Mouse (Mus musculus) forebrain, embryonic 11.5 days (tissue): ENCODE measurements around the gene Shroom1. TPM values are rescaled to one million over a fixed set of nuclear protein-coding genes. Genes with fewer than 3 reads are reported as not detected.

Source experiments
- ATAC-seq: fragments of 200-750 bp; cut with Nextera tagmentation; replicated peaks from 2 replicates; pipeline ENCODE4 v1.8.0; 2017; ENCODE audit warnings: moderate TSS enrichment; ENCODE audit not compliant: low FRiP score
- DNase-seq: peaks from one replicate; pipeline ENCODE4 v3.0.0-alpha.2; 2017; ENCODE audit warnings: low spot score
- H3K27ac ChIP-seq: fragments of 300-500 bp; sonication (generic); 2 replicates; pipeline ENCODE4 v1.5.1; 2014; ENCODE audit warnings: low read depth, low read length
- H3K27me3 ChIP-seq: fragments of 300-500 bp; sonication (generic); 2 replicates; pipeline ENCODE4 v1.6.1; 2014; ENCODE audit warnings: mild to moderate bottlenecking, low read length, mixed read lengths; ENCODE audit not compliant: control insufficient read depth, insufficient read depth
- H3K36me3 ChIP-seq: fragments of 300-500 bp; sonication (generic); 2 replicates; pipeline ENCODE4 v1.6.1; 2014; ENCODE audit warnings: mild to moderate bottlenecking, low read length, moderate library complexity, mixed read lengths; ENCODE audit not compliant: control insufficient read depth, insufficient read depth
- H3K4me1 ChIP-seq: fragments of 300-500 bp; sonication (generic); replicated peaks from 2 replicates; pipeline ENCODE4 v1.6.1; 2014; ENCODE audit warnings: low read length, mixed read lengths; ENCODE audit not compliant: control insufficient read depth, insufficient read depth
- H3K4me2 ChIP-seq: fragments of 300-500 bp; sonication (generic); 2 replicates; pipeline ENCODE4 v1.6.1; 2014; ENCODE audit warnings: low read depth, mild to moderate bottlenecking, low read length, moderate library complexity, mixed read lengths; ENCODE audit not compliant: severe bottlenecking
- H3K4me3 ChIP-seq: fragments of 300-500 bp; sonication (generic); 2 replicates; pipeline ENCODE4 v1.5.1; 2014; ENCODE audit warnings: low read depth, low read length
- H3K9ac ChIP-seq: fragments of 300-500 bp; sonication (generic); 2 replicates; pipeline ENCODE4 v1.6.1; 2014; ENCODE audit warnings: low read length
- H3K9me3 ChIP-seq: fragments of 300-500 bp; sonication (generic); 2 replicates; pipeline ENCODE4 v1.6.1; 2016; ENCODE audit warnings: low read length, mixed read lengths; ENCODE audit not compliant: control insufficient read depth
- WGBS: fragments of 180-500 bp; shearing (Covaris S2); extraction: QIAGEN DNeasy Blood & Tissue Kit; methylation state at CpG from one replicate; pipeline ENCODE4 v1.1.7; 2014; 5-methylcytosine and 5-hydroxymethylcytosine counted together
- polyA plus RNA-seq: library from polyadenylated mRNA; unstranded; fragments of >200 nt; fragmentation: Nextera tagmentation; extraction: Ambion mirVana; gene quantifications from 2 replicates; pipeline ENCODE4 v1.2.1, GENCODE M21; 2014

Shroom1 gene
- polyA plus RNA-seq = 1.1 and 1.8 TPM in 2 replicates

DNA sequence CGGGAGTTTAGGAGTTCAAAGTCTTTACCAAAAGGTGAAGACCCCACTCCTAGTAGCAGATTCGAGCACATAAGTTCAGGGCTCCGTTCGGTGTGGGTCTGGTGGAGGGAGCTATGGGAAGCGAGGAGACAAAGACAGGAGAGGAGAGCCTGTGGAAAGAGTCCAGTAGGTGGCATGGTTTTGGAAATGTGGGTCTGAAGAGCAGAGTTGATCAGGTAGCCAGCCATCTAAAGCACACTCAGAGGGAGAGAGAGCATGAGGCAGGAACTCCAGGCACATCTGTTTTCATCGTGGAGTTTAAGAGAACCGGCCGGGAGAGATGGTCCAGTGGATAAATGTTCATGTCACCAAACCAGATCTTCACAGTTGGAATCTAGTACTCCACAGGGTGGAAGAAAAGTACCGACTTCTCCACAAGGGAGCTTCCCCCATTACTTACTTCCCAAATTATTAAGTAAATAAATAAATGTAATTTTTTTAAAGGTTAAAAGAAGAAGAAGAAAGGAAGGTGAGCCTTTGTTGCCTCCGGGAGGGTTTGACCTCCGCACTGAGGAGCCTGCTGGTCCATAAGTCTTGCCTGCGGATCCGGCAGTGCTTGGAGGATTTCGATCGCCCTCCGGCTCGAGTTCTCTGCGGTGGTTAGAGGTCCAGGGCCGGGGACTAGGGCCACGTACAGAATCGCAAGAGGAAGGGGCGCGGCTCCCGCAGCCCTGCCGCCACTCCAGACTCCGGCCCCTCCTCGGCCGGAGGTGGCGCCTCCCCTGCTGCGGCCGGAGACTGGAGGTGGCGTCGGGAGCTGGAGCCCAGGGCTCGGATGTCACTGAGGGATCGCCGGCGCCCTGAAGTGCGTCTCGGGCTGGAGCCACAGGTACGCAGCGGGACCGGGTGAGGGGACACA is at the start of gene Shroom1, which contains the start of gene Gm10447:
Shroom1 (plus strand) TSS at position 732 of the 898 bp plus-strand sequence.
Gm10447 (minus strand) TSS at position 637 of the 898 bp plus-strand sequence.
- peak within 1 kb of the TSS; percentile 42 for H3K4me3 ChIP-seq
- H3K9ac ChIP-seq = peak within 1 kb of the TSS; percentile 60
- peaks cover 22% of the 10 kb centered on the region; the same call in 1 of the 2 replicates for H3K27me3 ChIP-seq
- ATAC-seq (0 out of 2 replicates have a peak, but pooled peaks have one; percentile 36), DNase-seq (peak; percentile 71)
- peak within 1 kb of the TSS; percentile 82 for H3K4me2 ChIP-seq
- H3K9me3 ChIP-seq = no peaks in the 10 kb centered on the region
- WGBS = 4% methylated on average over 41 of the region's 42 CpGs
- no peaks in the 10 kb centered on the region for H3K36me3 ChIP-seq
- H3K27ac ChIP-seq = no peak within 1 kb of the TSS
- H3K4me1 ChIP-seq = peaks cover 3% of the 10 kb centered on the region; the same call in 1 of the 2 replicates

DNA sequence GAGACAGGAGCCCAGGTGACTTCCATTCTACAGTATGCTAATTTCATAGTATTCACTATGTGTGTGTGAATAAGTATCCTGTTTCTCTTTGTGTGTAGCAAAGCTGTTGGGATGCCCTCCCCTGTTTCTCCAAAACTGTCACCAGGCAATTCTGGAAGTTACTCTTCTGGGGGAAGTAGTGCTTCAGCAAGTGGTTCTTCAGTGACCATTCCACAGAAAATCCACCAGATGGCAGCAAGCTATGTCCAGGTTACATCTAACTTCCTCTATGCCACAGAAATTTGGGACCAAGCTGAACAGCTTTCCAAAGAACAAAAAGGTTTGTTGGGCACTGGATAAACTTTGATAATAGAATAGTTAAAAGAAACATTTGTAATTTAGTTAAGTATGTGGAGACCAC is 45.3 kb upstream of the Shroom1 start:
- Histone ChIP-seq H3K4me3 (no peak overlapping the region), H3K9ac (no peak overlapping the region), H3K27ac (no peak overlapping the region), H3K9me3 (no peaks in the 10 kb centered on the region), H3K36me3 (peaks cover 15% of the 10 kb centered on the region; the same call in 1 of the 2 replicates), H3K4me2 (no peak overlapping the region), H3K27me3 (no peaks in the 10 kb centered on the region), H3K4me1 (no peaks in the 10 kb centered on the region)
- DNase-seq = no peak
- no peak for ATAC-seq

DNA sequence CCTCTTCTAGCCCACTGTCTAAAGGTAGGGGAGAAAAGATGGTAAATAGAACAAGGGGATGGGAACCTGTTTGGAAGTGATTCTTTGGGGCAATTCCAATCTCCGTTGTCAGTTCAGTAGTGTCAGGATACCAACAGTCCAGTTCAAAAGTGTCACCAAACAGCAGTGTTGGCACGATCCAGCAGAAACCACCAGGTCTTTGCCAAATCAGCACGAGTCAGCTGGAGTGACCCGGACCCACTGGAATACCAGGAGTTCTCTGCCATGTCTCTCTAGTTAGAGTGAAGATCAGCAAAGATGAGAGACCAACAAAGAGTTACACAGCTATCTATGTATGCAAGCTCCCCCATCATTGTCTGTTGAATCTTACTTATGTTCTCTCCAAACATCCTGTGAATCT is 43.1 kb upstream of the Shroom1 start:
- Histone ChIP-seq H3K4me3 (no peak overlapping the region), H3K9ac (no peak overlapping the region), H3K4me2 (no peak overlapping the region), H3K4me1 (no peaks in the 10 kb centered on the region), H3K27me3 (no peaks in the 10 kb centered on the region), H3K9me3 (no peaks in the 10 kb centered on the region), H3K36me3 (peaks cover 10% of the 10 kb centered on the region; the same call in 1 of the 2 replicates), H3K27ac (no peak overlapping the region)
- WGBS = 98% methylated on average over 4 of the region's 4 CpGs
- DNase-seq (no peak), ATAC-seq (no peak)

DNA sequence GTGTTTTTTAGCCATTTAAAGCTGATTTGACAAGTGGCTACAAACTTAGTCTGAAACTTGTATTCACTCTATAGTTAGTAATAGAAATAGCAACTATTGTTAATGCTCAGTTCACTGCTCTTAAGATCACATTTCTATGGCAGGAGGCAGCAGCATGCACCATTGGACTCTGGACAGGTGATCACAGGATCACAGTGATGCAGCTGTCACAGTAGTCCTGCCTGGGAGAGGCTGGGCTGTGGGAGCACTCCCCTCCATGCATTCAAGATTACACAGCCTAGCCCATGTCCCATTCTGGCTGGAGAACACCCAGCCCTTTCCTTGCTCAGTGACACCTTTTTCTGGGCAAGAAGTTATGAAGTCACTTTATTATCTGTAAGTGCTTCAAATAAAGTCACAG is 39.0 kb upstream of the Shroom1 start:
- Histone ChIP-seq H3K27me3 (no peaks in the 10 kb centered on the region), H3K4me3 (no peak overlapping the region), H3K4me1 (no peaks in the 10 kb centered on the region), H3K36me3 (peaks cover 2% of the 10 kb centered on the region; the same call in 1 of the 2 replicates), H3K9ac (no peak overlapping the region), H3K4me2 (no peak overlapping the region), H3K9me3 (no peaks in the 10 kb centered on the region), H3K27ac (no peak overlapping the region)
- ATAC-seq (no peak), DNase-seq (no peak)

DNA sequence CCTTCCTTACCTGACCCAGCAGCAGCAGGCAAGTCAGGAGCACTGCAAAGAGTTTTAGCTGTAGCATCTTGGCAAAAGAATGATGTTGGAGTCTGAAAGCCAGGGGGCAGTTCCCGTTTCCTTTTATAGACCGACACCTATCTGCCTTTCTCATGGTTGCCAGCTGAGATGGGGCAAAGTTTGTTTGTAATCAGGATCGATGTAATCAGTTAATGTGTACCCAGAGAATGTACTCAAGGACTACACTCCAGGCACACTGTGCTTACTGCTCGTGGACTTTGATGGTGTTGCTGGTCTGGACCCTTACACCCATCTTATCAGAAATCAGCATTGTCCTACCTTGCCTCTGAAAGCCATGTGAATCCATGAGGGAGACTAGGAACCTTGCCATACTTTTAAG is 34.0 kb upstream of the Shroom1 start, which contains the start of gene Leap2:
Leap2 (minus strand) TSS at position 135 of the 400 bp plus-strand sequence.
- H3K27me3 ChIP-seq = no peaks in the 10 kb centered on the region
- no peak within 1 kb of the TSS for H3K27ac ChIP-seq
- H3K4me2 ChIP-seq = no peak within 1 kb of the TSS
- ATAC-seq (no peak), DNase-seq (no peak)
- H3K4me1 ChIP-seq = no peaks in the 10 kb centered on the region
- no peaks in the 10 kb centered on the region for H3K9me3 ChIP-seq
- no peaks in the 10 kb centered on the region; the same call in 1 of the 2 replicates for H3K36me3 ChIP-seq
- WGBS = 94% methylated on average over 4 of the region's 4 CpGs
- no peak within 1 kb of the TSS for H3K4me3 ChIP-seq
- H3K9ac ChIP-seq = no peak within 1 kb of the TSS

DNA sequence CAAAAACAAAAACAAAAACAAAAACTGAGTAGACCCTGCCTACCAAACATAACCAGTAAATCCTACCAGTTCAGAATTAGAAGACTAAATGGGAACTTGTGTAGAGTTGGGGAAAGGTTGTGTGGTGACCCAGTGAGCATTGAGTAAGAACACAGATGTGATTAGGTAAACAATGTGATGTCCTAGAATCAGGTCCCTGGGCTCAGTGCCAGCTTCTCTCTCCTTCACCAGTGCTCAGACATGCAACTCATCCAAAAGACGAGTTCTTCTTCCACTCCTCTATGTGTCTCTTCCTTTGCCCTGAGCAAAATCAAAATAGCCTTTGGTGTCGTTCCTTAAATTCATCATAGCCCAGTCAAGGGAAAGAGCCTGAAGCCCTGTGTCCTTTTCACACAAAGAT is 32.2 kb upstream of the Shroom1 start:
- H3K9ac ChIP-seq = no peak overlapping the region
- ATAC-seq (no peak), DNase-seq (no peak)
- H3K27ac ChIP-seq = no peak overlapping the region
- no peaks in the 10 kb centered on the region; the same call in 1 of the 2 replicates for H3K4me1 ChIP-seq
- no peaks in the 10 kb centered on the region for H3K9me3 ChIP-seq
- no peak overlapping the region for H3K4me2 ChIP-seq
- H3K4me3 ChIP-seq = no peak overlapping the region
- WGBS = 84% methylated on average over 2 of the region's 2 CpGs
- no peaks in the 10 kb centered on the region; the same call in 1 of the 2 replicates for H3K36me3 ChIP-seq
- no peaks in the 10 kb centered on the region for H3K27me3 ChIP-seq

DNA sequence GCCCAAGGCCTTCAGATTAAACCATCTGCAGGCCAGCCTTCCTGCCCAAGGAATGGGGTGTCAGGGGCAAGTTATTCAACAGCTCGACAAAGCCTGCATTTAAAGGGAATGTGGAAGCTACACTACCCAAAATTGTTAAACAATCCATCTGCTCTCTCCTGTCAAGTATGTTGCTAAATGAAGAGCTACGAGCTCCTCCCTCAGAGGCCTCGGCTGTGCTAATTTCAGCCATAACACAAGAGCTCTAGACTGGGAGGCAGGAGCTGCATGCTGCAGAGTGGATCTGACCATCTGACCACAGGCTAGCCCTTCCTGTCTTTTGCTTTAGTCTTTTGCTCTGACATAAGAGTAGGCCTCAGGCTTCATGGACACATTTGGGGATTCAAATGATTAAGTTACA is 31.8 kb upstream of the Shroom1 start:
- Histone ChIP-seq H3K4me3 (no peak overlapping the region), H3K36me3 (no peaks in the 10 kb centered on the region; the same call in 1 of the 2 replicates), H3K27me3 (no peaks in the 10 kb centered on the region), H3K27ac (no peak overlapping the region), H3K9ac (no peak overlapping the region), H3K9me3 (no peaks in the 10 kb centered on the region), H3K4me2 (no peak overlapping the region), H3K4me1 (no peaks in the 10 kb centered on the region; the same call in 1 of the 2 replicates)
- ATAC-seq (no peak), DNase-seq (no peak)
- 82% methylated on average over 3 of the region's 3 CpGs for WGBS

DNA sequence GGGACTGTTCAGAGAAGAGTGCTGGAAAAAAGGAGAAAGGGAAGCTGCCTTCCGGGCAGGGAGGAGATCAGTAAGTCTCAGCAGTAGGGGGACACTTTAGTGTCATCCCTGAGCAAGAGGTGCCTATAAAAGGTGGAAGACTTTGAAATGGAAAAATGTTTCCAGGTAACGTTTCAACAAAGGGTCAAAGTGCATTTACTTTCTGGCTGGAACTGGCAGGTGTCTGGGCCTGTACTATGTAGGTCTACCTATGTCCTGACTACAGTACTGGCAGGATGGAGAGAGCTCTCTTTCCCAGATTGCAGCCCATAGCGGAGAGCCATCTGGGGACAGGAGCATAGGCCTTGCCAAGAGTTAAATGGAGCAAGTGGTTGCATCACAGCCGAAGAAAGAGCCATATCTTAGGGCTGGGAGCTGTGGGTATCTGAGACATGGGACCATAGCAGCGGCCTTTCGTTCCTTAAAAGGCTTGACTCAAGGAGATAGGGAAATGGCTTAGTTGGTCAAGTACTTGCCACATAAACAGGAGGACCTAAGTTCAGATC is 31.2 kb upstream of the Shroom1 start:
- Histone ChIP-seq H3K4me2 (no peak overlapping the region), H3K4me3 (no peak overlapping the region), H3K27me3 (no peaks in the 10 kb centered on the region), H3K27ac (no peak overlapping the region), H3K9ac (no peak overlapping the region), H3K4me1 (no peaks in the 10 kb centered on the region; the same call in 1 of the 2 replicates), H3K36me3 (no peaks in the 10 kb centered on the region; the same call in 1 of the 2 replicates), H3K9me3 (no peaks in the 10 kb centered on the region)
- ATAC-seq = no peak
- DNase-seq = no peak
- WGBS = 86% methylated on average over 6 of the region's 6 CpGs
